Mouse (Mus musculus) retina, embryonic 14.5 days (tissue): ENCODE measurements around the gene Fen1.
A peak's percentile ranks its signal among the peaks of the same experiment; 100 is the strongest.

Source experiments
- DNase-seq: peaks from one replicate; pipeline ENCODE4 v3.0.0-alpha.2; 2015; ENCODE audit warnings: low spot score

The Fen1 gene

DNA sequence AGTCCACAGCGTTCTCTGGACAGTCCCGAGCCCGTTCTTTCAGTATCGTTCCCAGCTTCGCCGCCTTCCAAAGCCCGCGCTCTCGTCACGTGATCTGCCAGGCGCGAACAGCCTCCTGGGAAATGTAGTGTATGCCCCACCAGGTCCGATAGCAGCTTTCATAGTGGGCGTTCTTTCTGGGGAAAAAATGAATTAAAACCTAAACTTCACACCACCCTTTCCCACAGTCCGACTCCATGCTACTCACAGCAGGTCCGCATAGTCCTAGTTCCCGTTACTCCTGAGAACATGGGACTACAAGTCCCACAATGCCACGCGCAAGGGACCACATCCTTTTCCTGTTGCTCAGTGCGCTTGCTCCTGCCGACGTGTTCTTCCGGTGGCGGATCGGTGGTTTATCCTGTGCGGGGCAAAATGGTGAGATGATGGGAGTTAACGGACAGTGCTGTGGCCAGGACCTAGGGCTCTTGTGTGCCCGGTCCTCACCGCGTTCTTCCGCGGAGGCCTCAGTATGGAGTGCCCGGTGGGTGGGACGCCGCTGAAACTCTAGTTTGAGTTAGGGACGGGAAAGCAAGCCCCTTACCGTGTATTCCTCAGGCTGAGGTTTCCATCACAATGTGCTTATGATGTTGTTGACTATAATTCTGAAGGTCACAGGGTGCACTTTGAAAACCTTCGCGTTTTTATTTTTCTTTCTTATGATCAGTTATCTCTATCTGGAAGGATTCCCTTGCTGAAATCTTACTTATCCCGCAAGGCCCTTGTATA lies at the start of gene Fen1, which contains the start of gene Tmem258:
TSS of gene Fen1 (minus strand) at position 322 of the 768 bp plus-strand sequence.
TSS of gene Tmem258 (plus strand) at position 167 of the 768 bp plus-strand sequence.
- peak; percentile 93 for DNase-seq

DNA sequence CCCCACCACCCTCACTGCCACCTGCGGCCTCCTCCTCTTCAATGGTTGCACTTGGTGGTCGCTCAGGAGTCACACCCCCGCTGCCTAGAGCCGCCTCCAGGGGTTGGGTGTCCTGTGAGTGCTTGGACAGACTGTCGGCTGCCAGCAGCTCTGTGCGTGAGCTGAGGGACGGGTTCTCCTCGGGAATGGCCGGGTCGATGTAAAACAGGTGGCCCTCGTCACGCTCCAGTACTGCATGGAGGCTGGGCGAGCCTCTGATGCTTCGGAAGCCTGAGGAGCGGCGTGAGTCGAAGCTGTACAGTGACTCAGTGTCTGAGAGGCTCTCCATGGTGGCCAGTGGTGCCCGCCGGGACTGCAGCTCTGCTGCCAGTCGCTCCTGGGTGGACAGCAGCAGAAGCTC lies 44.2 kb upstream of the Fen1 start:
- no peak for DNase-seq

DNA sequence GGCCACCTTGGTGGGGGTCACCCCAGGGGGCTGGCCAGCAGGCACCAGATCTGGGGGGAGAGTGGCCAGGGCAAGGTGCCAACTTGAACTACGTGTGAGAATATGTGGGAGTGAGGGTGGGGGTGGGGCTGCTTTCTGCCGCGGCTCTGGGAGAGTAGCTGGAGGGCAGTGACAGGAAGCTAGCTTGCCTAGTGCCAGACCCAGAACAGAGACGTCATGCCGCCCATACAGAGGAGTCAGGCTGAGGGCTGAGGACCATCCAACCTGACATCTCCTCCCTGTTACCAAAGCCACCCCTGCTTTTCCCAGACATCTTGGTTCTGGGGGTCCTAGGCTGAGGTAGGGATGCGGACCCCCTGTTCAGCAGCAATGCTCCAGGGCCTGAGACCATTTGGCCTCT lies 43.2 kb upstream of the Fen1 start:
- no peak for DNase-seq

- DNase-seq = peak; percentile 66
Observed at GRCm38 (mm10) chr19:10244183-10244582, 40.2 kb upstream of the Fen1 start.

DNA sequence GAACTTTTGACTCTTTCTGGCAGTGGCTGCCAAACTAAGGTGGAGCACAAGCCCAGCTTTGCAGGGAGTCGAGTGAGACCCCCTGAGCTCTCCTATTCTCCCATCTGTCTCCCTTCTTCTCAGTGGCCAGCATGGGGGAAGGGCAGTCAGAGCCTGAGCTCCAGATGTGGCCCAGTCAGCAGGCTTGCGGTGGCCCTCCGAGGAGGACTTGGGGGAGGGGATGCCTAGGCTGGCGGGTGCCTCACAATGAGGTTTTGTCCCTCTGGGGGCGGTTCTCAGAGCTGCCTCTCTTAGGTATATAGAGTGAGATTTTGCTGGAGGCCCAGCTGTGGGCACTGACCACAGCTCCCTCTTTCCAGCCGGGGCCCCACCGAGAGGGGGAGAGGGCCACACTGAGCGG lies 38.9 kb upstream of the Fen1 start:
- peak; percentile 35 for DNase-seq

DNA sequence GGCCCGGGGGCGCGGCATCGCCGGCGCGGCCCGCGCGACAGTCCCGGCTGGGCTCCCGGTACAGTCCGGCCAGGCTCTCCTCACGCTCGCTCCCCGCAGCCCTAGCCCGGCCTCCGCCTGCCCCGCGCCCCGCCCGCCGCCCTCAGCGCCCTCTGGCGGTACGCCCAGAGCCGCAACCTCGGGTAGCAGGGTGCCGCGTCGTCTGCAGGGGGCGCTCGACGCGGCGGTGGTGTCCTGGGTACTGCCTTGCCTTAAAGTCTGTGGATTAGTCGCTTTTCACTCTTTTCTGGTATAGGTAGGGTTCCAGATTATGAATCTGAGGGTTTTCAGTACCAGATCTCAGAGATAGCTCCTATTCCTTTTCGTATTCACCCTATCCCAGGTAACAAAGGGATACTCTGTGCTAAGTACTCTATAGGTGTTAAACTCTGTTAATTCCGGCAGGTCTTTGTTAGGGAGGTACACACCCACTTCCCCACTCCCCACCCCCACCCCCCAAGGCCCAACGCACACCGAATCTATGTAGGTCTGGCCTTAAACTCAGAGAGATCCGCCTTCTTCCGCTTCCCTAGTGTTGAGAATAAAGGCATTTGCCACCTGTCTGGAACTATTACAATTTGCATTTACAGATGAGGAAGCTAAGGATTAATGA lies 36.8 kb upstream of the Fen1 start, which contains the start of gene Myrf:
TSS of gene Myrf (minus strand) at position 95 of the 652 bp plus-strand sequence.
- DNase-seq = peak; percentile 82

- DNase-seq = no peak
Observed at GRCm38 (mm10) chr19:10239975-10240653, 36.1 kb upstream of the Fen1 start.

- DNase-seq = no peak
Observed at GRCm38 (mm10) chr19:10239419-10239818, 35.5 kb upstream of the Fen1 start.

- no peak for DNase-seq
Observed at GRCm38 (mm10) chr19:10238477-10238876, 34.5 kb upstream of the Fen1 start.

GRCm38 (mm10) chr19:10235784-10236565 lies 32.0 kb upstream of the Fen1 start:
- no peak for DNase-seq

GRCm38 (mm10) chr19:10232327-10233017 lies 28.5 kb upstream of the Fen1 start:
- no peak for DNase-seq

DNA sequence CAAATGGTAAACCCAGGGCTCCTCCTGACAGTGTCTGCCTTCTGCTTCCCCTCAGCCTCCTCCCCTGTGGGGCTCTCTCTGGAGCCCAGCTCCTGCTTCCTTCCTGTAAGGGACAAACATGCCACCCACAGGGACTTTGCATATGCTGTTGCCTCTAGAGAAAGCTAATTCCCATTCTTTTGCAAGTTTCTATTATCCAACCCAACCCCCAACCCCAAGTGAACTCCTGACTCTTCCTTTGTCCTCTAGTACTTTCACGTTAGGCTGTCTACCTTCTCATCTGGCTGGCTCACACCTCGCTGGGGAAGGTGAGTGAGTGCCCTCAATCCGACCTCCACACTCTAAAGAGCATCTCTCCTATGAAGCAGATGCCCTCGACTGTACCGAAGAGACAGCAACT lies 27.9 kb upstream of the Fen1 start:
- no peak for DNase-seq

DNA sequence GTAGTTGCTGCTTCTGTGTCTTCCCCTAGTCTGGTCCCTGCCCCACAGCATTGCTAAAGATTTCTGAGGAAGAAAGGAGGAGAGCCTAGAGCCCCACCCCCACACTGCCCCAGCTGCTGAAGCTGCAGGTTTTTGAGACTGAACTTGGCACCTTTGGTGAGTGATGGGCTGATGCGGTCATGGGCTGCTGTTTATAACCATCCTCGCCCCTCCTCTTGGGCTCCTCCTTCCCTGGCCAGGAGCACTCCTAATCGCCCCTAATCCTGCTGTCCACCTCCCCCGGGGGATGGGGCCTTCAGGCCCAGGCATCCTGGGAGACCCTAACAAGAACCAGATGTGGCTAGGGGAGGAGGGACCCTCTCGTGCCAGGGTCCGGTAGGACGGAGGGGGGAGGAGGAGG lies 27.0 kb upstream of the Fen1 start:
- DNase-seq = no peak

DNA sequence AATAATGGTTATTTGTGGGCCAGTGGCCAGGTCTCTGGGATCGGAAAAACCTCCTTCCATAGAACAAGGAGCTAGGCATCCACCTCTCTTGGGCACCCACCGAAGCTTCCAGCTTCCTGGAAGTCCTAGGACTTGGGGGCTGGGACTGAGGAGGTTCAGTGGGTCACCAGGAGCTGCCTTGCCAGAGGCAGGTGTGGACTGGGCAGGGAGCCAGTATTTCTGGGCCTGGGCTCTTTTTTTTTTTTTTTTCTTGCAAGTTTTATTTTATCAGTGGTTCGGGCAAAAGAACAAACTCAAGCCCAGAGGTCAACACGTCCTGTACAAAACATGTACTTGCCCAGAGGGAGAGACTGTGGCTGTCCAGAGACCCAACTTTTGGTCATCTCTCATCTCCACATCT lies 21.8 kb upstream of the Fen1 start:
- no peak for DNase-seq

- peak; percentile 48 for DNase-seq
Observed at GRCm38 (mm10) chr19:10224637-10225453, 20.9 kb upstream of the Fen1 start.

GRCm38 (mm10) chr19:10223561-10223960 lies 19.6 kb upstream of the Fen1 start:
- no peak for DNase-seq

DNA sequence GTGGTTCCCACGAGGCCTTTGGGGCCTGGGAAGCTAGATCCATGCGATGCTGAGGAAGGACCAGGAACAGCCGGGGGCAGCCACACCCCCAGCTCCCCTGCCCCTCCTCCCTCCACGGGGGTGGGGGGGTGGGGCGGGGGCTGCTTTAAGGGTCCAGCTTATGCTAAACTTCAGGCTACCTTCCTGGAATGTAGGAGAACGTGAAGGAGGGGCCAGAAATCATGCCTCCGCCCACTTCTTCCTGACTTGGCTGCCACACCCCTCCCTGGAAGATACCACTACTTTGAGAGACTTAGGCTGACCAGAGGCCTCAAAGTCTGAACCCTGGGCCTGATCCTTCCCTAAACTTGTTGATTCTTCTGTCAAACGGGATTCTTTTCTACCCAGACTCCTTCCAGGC lies 18.7 kb upstream of the Fen1 start:
- no peak for DNase-seq

- DNase-seq = no peak
Observed at GRCm38 (mm10) chr19:10221585-10221984, 17.6 kb upstream of the Fen1 start.

GRCm38 (mm10) chr19:10219593-10219992 lies 15.6 kb upstream of the Fen1 start:
- DNase-seq = no peak

- DNase-seq = peak; percentile 83
Observed at GRCm38 (mm10) chr19:10219108-10219507, 15.1 kb upstream of the Fen1 start.

DNA sequence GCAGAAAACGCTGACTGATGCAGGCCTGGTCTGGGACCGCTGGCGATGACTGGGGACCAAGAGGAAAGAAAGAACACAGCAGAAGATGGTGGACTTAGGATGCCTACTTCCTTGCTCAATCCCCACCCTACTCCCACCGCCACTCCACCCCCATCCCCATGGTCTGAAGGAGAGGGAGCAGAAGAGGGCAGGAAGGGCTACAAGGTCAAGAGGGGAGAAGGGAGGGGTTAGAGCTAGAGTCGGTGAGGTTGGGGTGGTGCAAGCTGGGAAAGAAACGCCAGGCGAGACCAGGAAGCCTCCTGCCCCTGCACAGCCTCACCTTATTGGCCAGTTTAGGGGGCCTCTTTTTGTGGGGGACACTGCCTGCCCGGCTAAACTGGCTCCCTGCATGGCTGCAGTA lies 12.1 kb upstream of the Fen1 start:
- no peak for DNase-seq
